Mouse (Mus musculus): Measurements from ENCODE around the gene Miga2.

Miga2 gene

DNA sequence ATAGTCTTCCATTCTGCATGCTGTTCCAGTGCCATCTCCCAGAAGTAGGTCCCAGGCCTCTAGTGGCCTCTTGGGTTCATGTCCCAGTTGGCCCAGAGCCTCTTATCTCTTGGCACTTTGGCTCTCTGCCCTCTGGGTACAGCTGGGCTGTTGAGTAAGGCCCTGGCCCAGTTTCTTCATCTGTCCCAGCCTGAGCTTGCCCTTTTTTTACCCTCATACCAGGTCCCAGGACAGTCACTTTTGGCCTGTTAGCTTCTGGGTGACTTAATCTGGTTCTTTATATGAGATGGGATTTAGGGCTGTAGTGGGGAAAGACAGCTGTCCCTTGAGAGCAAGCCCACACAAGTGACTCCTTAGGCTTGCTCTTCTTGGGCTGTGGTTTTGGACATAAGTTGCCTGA lies 65.1 kb downstream of the Miga2 start:
- no peak for DNase-seq
